Mouse (Mus musculus) midbrain, embryonic 15.5 days (tissue): ENCODE measurements around the gene Pak6. TPM values are rescaled to one million over a fixed set of nuclear protein-coding genes. Genes with fewer than 3 reads are reported as not detected.

Experiments used
- ATAC-seq: fragments of 200-750 bp; cut with Nextera tagmentation; replicated peaks from 2 replicates; pipeline ENCODE4 v1.8.0; 2017; ENCODE audit warnings: moderate TSS enrichment
- H3K27ac ChIP-seq: fragments of 300-500 bp; sonication (generic); 2 replicates; pipeline ENCODE4 v1.5.1; 2015; ENCODE audit warnings: mild to moderate bottlenecking, inconsistent platforms
- H3K27me3 ChIP-seq: fragments of 300-500 bp; sonication (generic); replicated peaks from 2 replicates; pipeline ENCODE4 v1.6.1; 2015; ENCODE audit warnings: inconsistent platforms
- H3K36me3 ChIP-seq: fragments of 300-500 bp; sonication (generic); replicated peaks from 2 replicates; pipeline ENCODE4 v1.6.1; 2015; ENCODE audit warnings: inconsistent platforms
- H3K4me1 ChIP-seq: fragments of 300-500 bp; sonication (generic); 2 replicates; pipeline ENCODE4 v1.6.1; 2015; ENCODE audit warnings: inconsistent platforms
- H3K4me2 ChIP-seq: fragments of 300-500 bp; sonication (generic); 2 replicates; pipeline ENCODE4 v1.6.1; 2015; ENCODE audit warnings: inconsistent platforms, mild to moderate bottlenecking, moderate library complexity
- H3K4me3 ChIP-seq: fragments of 300-500 bp; sonication (generic); 2 replicates; pipeline ENCODE4 v1.5.1; 2015; ENCODE audit warnings: mild to moderate bottlenecking, inconsistent platforms
- H3K9ac ChIP-seq: fragments of 300-500 bp; sonication (generic); 2 replicates; pipeline ENCODE4 v1.6.1; 2015; ENCODE audit warnings: mild to moderate bottlenecking, inconsistent platforms
- H3K9me3 ChIP-seq: fragments of 300-500 bp; sonication (generic); 2 replicates; pipeline ENCODE4 v1.6.1; 2016; ENCODE audit warnings: inconsistent platforms
- WGBS: fragments of 180-500 bp; shearing (Covaris S2); methylation state at CpG from one replicate; pipeline ENCODE4 v1.1.7; 2015; ENCODE audit warnings: mixed read lengths; 5-methylcytosine and 5-hydroxymethylcytosine counted together
- polyA plus RNA-seq: library from polyadenylated mRNA; unstranded; fragments of >200 nt; fragmentation: Nextera tagmentation; extraction: Ambion mirVana; gene quantifications from 2 replicates; pipeline ENCODE4 v1.2.1, GENCODE M21; 2015

Pak6 gene
- polyA plus RNA-seq, 1 experiment from 2014 or later, result 67.8 TPM

DNA sequence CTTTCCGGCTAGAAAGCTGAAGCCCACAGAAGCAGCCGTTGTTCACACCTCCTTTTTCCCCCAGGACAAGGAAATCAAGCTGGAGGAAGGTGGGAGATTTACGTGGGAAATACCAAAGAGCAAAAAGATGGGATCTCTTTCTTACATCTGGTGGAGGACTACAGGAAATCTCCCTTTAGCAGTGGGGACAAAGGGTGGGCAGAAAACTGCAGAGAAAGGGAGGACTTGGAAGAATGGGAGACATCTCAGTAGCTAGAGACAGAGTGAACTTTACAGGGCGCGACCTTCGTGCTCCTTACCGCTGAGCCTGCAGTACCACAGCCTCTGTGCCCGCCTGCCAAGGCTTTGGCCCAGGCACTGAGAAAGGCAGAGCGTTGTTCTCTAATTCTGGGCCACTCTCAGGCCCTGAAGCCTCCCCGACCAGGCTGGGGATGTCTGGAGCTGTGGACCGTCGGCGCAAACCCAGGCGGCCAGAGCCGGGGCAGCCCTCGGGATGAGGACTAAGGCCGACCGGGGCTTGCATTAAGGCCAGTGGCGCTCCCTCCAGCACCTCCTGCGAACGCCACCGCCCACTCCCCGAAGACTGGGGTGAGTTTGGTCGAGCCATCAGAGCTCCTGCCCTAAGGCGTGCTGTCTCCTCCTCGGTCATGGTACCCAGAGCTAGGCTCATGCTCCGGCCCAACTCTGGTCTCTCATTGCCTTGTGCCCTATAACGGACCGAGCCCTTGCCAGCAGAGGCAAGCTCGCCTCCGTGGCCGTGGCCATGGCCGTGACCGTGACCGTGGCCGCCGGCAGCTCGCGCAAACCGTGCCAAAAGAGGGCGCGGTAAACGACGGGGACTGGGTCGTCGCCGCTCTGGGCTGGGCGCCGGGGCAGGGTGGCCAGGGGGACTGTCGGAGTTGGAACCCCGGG lies 39.1 kb downstream of the Pak6 start:
- Histone ChIP-seq H3K27me3 (peaks cover 91% of the 10 kb centered on the region), H3K27ac (no peak overlapping the region), H3K4me3 (peak overlapping the region; percentile 33), H3K9ac (no peak overlapping the region), H3K4me1 (peaks cover 45% of the 10 kb centered on the region), H3K36me3 (no peaks in the 10 kb centered on the region), H3K4me2 (peak overlapping the region; percentile 68), H3K9me3 (no peaks in the 10 kb centered on the region)
- ATAC-seq, result peak; percentile 5; the same call in 1 of the 2 replicates
- WGBS, result 4% methylated on average over 51 of the region's 51 CpGs

DNA sequence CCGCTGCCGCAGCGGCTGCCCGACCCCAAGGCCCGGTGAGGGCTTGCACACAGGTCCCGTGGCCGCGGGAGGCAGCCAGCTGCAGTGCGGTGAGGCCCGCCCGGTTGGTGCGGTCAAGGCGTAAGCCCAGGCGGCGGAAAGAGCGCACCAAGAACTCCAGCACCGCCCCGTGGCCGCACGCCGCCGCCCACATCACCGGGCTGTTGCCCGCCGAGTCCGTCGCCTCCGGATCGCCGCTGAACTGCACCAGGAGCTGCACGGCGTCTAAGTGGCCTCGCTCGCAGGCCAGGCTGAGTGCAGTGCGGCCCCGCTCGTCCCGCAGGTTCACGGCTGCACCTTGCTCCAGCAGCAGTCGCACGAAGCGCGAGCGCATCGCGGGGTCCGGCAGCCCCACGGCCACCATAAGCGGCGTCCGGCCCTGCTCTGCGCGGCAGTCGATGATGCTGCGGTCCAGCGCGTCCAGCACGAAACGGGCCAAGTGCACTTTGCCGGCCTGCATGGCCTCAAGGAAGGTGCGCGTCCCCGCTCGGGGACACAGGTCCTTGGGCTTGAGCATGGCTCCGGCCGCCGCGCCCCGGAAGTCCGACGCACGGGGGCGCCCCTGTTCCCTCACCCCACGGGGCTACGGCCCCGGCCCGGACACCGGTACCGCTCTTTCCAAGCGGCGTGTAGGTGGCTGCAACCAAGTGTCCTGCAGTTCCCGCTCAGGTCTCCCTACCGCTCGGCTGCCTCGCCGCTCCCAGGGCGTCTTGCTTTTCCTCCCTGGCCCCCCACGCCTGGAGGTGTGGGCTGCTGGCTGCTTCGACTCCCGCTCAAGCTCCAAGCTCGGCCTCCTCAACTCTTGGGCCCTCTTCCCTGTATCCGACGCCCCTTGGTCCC lies 40.0 kb downstream of the Pak6 start:
- 1% methylated on average over 89 of the region's 93 CpGs for WGBS
- ATAC-seq, result peak; percentile 21

DNA sequence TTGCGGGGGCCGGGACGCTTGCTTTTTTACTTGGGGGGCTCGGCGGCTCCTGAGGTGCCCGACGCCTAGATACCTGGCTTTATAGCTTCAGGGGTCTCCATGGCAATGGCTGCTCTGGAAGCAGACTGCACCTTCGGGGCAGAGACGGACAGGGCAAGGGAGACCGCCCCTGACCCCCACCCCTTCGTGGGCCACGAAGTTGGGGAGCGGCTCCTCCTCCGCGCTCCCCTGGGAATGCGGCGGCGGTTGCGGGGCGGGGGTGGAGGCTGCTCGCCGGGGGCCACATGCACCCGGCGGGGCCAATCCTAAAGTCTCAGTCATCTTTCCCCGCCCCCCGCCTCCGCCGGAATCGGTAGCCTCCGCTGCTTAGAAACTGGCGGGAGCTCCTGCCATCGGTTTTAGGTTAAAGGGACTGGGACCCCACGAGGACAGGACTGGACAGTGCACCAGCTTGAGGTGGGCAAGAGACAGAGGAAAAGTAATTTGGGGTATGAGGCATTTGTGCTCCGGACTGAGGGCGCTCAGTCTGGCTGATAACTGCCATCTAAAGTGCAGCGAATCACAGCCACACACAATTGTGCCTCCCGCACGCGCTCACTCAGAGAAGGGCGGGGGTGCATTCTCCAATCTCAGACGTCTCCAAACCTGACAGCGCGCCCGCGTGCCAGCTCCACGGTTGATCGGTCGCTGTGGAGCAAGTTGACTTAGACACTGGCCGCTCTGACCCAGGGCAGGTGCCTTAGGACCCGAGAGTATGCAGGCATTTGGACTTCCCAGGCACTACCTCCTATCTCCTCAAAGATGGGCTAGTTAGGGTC lies 41.0 kb downstream of the Pak6 start, which contains the start of gene Ankrd63:
Gene Ankrd63, minus strand, starts transcription at position 51 of the 818 bp plus-strand sequence.
- ATAC-seq, result no peak
- Histone ChIP-seq H3K27me3 (peaks cover 99% of the 10 kb centered on the region), H3K4me3 (peak within 1 kb of the TSS; percentile 33), H3K27ac (no peak within 1 kb of the TSS), H3K4me2 (peak within 1 kb of the TSS; percentile 68), H3K4me1 (peaks cover 45% of the 10 kb centered on the region), H3K9me3 (no peaks in the 10 kb centered on the region), H3K36me3 (no peaks in the 10 kb centered on the region), H3K9ac (peak within 1 kb of the TSS; percentile 23; the same call in 1 of the 2 replicates)
- WGBS, result 1% methylated on average over 50 of the region's 50 CpGs

More for the DNA sequence above, 40.0 kb downstream of the Pak6 start:
- no peaks in the 10 kb centered on the region for H3K9me3 ChIP-seq
- H3K4me3 ChIP-seq, result peak overlapping the region; percentile 33
- H3K27me3 ChIP-seq, result peaks cover 93% of the 10 kb centered on the region
- no peaks in the 10 kb centered on the region for H3K36me3 ChIP-seq
- peak overlapping the region; percentile 68 for H3K4me2 ChIP-seq
- peaks cover 45% of the 10 kb centered on the region for H3K4me1 ChIP-seq
- H3K27ac ChIP-seq, result no peak overlapping the region
- H3K9ac ChIP-seq, result peak overlapping the region; percentile 23; the same call in 1 of the 2 replicates

DNA sequence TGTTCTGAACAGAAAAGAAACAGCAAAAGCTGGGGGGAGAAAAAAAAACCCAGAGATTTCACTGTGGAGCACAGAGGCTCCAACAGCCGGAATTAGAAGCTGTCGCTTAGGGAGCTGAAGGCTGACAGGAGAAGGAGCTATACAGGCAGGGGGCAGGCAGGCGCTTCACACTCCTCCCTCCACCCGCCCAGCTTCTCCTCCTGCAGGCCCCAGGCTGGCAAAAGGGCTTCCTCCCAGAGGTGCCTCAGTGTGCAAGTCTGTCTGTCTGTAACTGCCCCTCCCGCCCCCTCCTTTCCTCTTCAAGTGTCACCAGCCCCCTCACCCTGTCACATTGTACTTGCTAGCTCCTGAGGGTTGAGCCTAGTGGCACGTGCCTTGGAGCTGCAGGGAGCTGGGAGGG lies 43.3 kb downstream of the Pak6 start:
- Histone ChIP-seq H3K27me3 (peaks cover 94% of the 10 kb centered on the region), H3K9me3 (no peaks in the 10 kb centered on the region), H3K27ac (no peak overlapping the region), H3K9ac (no peak overlapping the region), H3K4me2 (no peak overlapping the region), H3K36me3 (no peaks in the 10 kb centered on the region), H3K4me3 (no peak overlapping the region), H3K4me1 (peaks cover 38% of the 10 kb centered on the region)
- 8% methylated on average over 6 of the region's 6 CpGs for WGBS
- no peak for ATAC-seq

DNA sequence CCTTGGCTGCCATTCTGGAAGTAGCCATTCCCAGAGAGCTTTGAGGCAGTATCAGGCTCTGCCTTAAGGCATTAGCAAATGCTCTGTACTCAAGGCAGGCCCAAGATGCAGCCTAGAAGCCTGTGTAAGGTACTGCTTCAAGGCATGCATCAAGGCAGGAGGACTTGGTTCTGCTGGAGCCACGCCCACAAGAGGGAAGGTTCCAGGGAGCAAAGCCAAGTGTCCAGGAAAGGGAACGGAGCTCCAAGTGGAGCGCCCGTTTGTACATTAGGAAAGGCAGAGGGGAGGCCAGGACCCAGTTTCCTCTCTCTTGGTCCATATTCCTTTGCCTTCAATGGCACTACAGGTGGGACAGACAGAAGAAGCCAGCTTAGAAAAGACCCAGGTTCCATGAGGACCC lies 45.4 kb downstream of the Pak6 start:
- Histone ChIP-seq H3K27ac (no peak overlapping the region), H3K36me3 (no peaks in the 10 kb centered on the region), H3K4me1 (peaks cover 27% of the 10 kb centered on the region), H3K4me3 (no peak overlapping the region), H3K27me3 (peaks cover 88% of the 10 kb centered on the region), H3K9ac (no peak overlapping the region), H3K9me3 (no peaks in the 10 kb centered on the region), H3K4me2 (no peak overlapping the region)
- no peak for ATAC-seq
- 84% methylated on average over 4 of the region's 4 CpGs for WGBS

DNA sequence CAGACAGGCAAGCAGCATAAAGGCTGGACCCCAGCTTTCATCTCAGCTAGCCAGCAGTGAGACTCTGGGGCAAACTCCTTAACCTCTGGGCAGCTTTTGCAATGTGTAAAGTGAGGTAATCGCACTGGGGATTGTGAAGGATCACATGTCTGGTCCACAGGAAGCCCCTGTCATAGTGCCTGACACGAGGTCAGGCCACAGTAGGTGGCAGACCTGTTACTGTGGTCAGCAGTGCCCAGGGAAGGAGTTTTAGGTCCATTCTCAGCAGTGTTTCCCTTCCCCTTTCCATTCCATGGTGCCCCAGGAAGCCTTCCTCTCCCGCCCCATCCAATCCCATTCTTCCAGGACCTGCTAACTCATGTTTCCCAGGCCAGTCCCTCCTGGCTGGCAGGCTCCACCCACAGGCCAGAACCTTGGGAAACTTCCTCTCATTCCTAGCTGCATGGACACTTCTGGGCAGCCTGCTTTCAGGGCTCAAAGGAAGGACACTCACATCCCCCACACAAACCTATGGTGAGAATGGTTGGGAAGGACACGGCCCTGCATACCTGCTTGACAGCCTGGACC lies 46.6 kb downstream of the Pak6 start:
- Histone ChIP-seq H3K9me3 (no peaks in the 10 kb centered on the region), H3K9ac (no peak overlapping the region), H3K4me1 (peaks cover 23% of the 10 kb centered on the region), H3K4me3 (no peak overlapping the region), H3K27me3 (peaks cover 77% of the 10 kb centered on the region), H3K4me2 (no peak overlapping the region), H3K36me3 (no peaks in the 10 kb centered on the region), H3K27ac (no peak overlapping the region)
- ATAC-seq, result no peak
- WGBS, result 46% methylated on average over 4 of the region's 4 CpGs

DNA sequence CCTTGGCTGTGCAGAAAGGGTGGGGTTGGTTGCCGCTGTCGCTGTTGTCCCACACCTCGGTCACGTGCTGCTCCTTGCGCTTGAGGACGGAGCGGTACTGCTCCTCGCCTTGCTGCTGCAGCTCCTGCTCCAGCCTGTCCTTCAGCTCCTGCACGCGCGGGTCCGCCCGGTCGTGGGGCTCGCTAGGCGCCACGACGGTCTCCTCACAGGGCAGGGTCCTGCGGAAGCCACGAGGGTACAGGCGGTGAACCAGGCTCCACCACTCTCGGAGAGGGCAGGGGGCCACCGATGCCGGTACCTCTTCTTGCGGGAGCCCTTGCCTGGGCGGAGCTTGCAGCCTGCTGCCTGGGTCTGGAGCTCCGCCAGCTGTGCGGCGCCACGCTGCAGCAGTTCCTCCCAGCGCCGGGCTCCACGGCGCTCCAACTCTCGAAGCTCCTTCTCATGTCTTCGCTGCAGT lies 48.0 kb downstream of the Pak6 start:
- no peak overlapping the region for H3K27ac ChIP-seq
- peaks cover 25% of the 10 kb centered on the region for H3K4me1 ChIP-seq
- H3K27me3 ChIP-seq, result peaks cover 64% of the 10 kb centered on the region
- peak overlapping the region; percentile 86 for H3K4me2 ChIP-seq
- ATAC-seq, result peak; percentile 69
- H3K9me3 ChIP-seq, result no peaks in the 10 kb centered on the region
- H3K4me3 ChIP-seq, result peak overlapping the region; percentile 40
- no peaks in the 10 kb centered on the region for H3K36me3 ChIP-seq
- H3K9ac ChIP-seq, result peak overlapping the region; percentile 30
- WGBS, result 3% methylated on average over 36 of the region's 36 CpGs

DNA sequence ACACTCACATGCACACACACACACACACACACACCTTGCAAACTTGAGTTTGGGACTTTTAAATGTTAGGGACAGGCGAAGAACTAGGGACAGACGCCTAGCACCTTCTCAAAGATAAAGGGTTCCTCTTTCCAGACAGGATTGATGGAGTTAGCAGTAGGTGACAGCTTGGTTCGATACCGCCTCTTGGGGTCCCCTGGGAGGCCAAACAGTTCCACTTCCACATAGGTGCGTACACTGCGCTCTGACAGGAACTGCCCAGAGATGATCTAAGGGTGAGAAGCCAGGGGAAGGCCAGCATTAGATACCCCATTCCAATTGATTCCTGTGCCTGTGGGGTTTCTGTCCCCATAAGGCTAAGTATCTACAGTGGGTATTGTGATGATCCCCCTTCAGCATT lies 50.5 kb downstream of the Pak6 start:
- Histone ChIP-seq H3K4me1 (peaks cover 20% of the 10 kb centered on the region), H3K27me3 (peaks cover 38% of the 10 kb centered on the region), H3K9me3 (no peaks in the 10 kb centered on the region), H3K9ac (no peak overlapping the region), H3K4me3 (no peak overlapping the region), H3K27ac (no peak overlapping the region), H3K4me2 (no peak overlapping the region), H3K36me3 (no peaks in the 10 kb centered on the region)
- ATAC-seq, result no peak
- WGBS, result 95% methylated on average over 6 of the region's 6 CpGs

DNA sequence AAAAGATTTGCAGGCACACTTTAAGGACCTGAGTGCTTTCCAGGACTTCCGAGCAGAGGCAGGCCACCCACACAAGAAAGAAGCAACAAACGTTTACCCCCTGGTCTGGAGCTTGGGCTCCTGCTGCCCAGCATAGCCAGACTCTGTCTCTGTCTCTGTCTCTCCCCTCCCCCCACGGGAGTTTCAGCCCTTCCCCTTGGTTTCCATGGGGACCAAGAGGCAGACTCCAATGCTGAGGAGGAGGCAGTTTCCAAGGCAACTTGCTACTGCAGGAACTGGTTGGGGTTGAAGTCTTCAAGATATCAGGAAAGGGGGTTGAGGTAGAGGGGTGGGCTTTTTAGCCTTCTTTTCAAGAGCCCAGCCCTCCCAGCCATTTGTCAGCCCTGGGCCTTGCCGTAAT lies 51.1 kb downstream of the Pak6 start:
- Histone ChIP-seq H3K27me3 (peaks cover 32% of the 10 kb centered on the region), H3K36me3 (no peaks in the 10 kb centered on the region), H3K9ac (no peak overlapping the region), H3K9me3 (no peaks in the 10 kb centered on the region), H3K4me3 (no peak overlapping the region), H3K4me1 (peaks cover 20% of the 10 kb centered on the region), H3K4me2 (no peak overlapping the region; the same call in 1 of the 2 replicates), H3K27ac (peak overlapping the region; percentile 20; the same call in 1 of the 2 replicates)
- WGBS, result 18% methylated on average over 4 of the region's 4 CpGs
- peak; percentile 62 for ATAC-seq

DNA sequence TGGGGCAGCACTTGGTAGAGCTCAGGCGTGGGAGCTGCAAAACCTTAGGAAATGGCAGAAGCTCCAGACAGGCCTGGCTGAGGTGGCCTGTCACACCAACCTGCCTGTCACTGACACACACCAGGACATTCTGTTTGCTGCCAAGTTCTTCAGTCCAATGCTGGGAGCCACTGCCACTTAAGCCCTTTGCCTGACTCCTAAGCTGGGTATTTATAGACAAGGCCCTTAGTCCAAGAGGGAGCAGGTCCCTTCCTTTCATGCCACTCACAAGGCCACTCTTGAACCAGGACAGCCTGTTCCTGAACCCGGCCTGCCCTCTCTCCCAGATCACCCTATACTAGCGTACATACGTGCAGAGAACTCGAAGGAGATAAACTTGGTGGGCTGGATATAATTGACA lies 53.6 kb downstream of the Pak6 start:
- no peak overlapping the region for H3K27ac ChIP-seq
- H3K9me3 ChIP-seq, result no peaks in the 10 kb centered on the region
- H3K27me3 ChIP-seq, result peaks cover 13% of the 10 kb centered on the region
- no peak for ATAC-seq
- no peak overlapping the region for H3K4me3 ChIP-seq
- peaks cover 9% of the 10 kb centered on the region for H3K4me1 ChIP-seq
- no peaks in the 10 kb centered on the region for H3K36me3 ChIP-seq
- 91% methylated on average over 5 of the region's 5 CpGs for WGBS
- H3K4me2 ChIP-seq, result no peak overlapping the region
- no peak overlapping the region for H3K9ac ChIP-seq

DNA sequence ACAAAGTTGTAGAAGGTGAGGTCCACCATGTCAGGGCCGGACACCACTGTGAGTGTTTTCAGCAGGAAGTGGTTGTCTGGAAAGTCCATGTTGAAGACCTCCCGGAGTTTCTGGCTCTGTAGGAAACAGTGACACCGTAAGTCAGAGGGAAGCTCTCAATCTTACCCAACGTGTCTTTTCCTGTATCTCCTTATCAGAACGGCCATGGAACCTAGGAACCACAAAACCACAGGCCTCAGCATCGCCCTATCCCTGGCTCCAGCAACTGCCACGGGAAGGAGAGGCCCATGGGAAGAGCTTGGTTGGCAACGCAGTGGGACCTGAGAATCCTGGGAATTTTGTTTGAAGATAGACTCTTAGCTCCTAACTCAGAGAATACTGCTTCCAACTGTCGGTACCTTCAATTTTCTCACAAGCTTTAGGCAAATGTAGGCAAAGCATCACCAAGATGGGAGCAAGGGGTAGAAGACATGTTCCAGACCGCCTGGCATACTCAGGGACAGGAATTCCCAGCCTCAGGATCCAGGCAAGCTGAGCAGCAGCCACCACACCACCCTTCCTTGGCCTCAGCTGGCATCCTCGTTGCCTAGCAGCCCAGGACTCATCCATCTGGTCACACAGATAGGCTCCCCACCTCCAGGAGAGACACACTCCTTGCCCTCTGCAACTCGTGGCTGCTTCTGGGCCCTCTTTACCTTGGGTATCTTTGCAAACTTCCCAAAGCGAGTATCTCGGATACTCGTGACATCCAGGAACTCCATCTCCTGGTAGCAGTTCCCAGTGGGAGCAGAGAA lies 60.8 kb downstream of the Pak6 start:
- H3K36me3 ChIP-seq, result no peaks in the 10 kb centered on the region
- 0 out of 2 replicates have a peak, but pooled peaks cover 2% of the 10 kb centered on the region for H3K4me1 ChIP-seq
- no peak overlapping the region for H3K4me3 ChIP-seq
- 81% methylated on average over 15 of the region's 15 CpGs for WGBS
- H3K9ac ChIP-seq, result no peak overlapping the region
- no peaks in the 10 kb centered on the region for H3K27me3 ChIP-seq
- ATAC-seq, result no peak
- no peak overlapping the region for H3K27ac ChIP-seq
- H3K4me2 ChIP-seq, result no peak overlapping the region
- H3K9me3 ChIP-seq, result no peaks in the 10 kb centered on the region
